Mouse (Mus musculus): ENCODE data around the gene 2610001J05Rik. TPM values are rescaled to one million over a fixed set of nuclear protein-coding genes. Genes with fewer than 3 reads are reported as not detected.
A peak's percentile ranks its signal among the peaks of the same experiment; 100 is the strongest.
"Not testable (repeated sequence)": the region's sequence is repeated elsewhere in the genome, so short reads cannot be mapped to it uniquely, and the experiment has no call there.

Gene 2610001J05Rik
- polyA plus RNA-seq, 1 experiment from 2014 or later: 71.8 TPM

GRCm38 (mm10) chr6:13870289-13870741 is 1.0 kb downstream of the 2610001J05Rik start:
- ATAC-seq (ENCODE audit: low FRiP score): peak; percentile 18; the same call in 1 of the 2 replicates
- DNase-seq (ENCODE audit: low spot score): peak; percentile 56
- 46% methylated on average over 12 of the region's 12 CpGs for WGBS
- Histone ChIP-seq H3K4me3 (ENCODE audit: low read depth, low read length) (peak overlapping the region; percentile 15), H3K36me3 (ENCODE audit: control insufficient read depth, insufficient read depth, low read length) (no peaks in the 10 kb centered on the region), H3K4me2 (replicated peaks; ENCODE audit: low read depth, low read length) (peak overlapping the region; percentile 33), H3K9me3 (ENCODE audit: control insufficient read depth, low read length) (no peaks in the 10 kb centered on the region), H3K4me1 (replicated peaks; ENCODE audit: control insufficient read depth, insufficient read depth, low read length) (no peaks in the 10 kb centered on the region), H3K9ac (ENCODE audit: low read depth, low read length) (peak overlapping the region; percentile 35), H3K27me3 (ENCODE audit: control insufficient read depth, insufficient read depth, low read length) (no peaks in the 10 kb centered on the region), H3K27ac (ENCODE audit: low read depth, low read length) (no peak overlapping the region)

DNA sequence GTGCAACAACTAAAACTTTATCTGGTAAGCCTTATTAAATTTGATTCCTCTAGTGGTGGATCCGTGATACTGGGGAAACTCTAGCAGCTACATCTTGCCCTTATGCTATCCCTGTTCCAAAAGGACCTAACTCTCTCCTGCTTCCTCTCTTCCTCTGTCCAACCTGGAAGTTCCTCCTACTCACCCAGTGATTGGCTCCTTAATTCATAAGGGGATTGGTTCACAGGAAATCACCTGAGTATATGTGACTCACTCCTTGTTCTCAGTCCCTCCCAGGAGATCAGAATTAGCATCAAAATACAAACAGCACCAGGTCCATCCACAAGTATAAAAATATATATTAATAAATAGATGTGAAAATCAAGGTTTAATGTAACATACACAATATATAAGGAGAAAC is 10.7 kb downstream of the 2610001J05Rik start:
- DNase-seq (ENCODE audit: low spot score) (no peak), ATAC-seq (ENCODE audit: low FRiP score) (no peak)
- WGBS: 88% methylated on average over 1 of the region's 1 CpGs
- Histone ChIP-seq H3K9me3 (ENCODE audit: control insufficient read depth, low read length) (no peaks in the 10 kb centered on the region), H3K27me3 (ENCODE audit: control insufficient read depth, insufficient read depth, low read length) (no peaks in the 10 kb centered on the region), H3K4me1 (replicated peaks; ENCODE audit: control insufficient read depth, insufficient read depth, low read length) (no peaks in the 10 kb centered on the region), H3K4me3 (ENCODE audit: low read depth, low read length) (no peak overlapping the region), H3K4me2 (replicated peaks; ENCODE audit: low read depth, low read length) (no peak overlapping the region), H3K9ac (ENCODE audit: low read depth, low read length) (no peak overlapping the region), H3K36me3 (ENCODE audit: control insufficient read depth, insufficient read depth, low read length) (no peaks in the 10 kb centered on the region), H3K27ac (ENCODE audit: low read depth, low read length) (no peak overlapping the region)

GRCm38 (mm10) chr6:13859877-13860585 is 11.3 kb downstream of the 2610001J05Rik start:
- no peaks in the 10 kb centered on the region for H3K27me3 ChIP-seq (ENCODE audit: control insufficient read depth, insufficient read depth, low read length)
- no peak overlapping the region for H3K4me3 ChIP-seq (ENCODE audit: low read depth, low read length)
- no peak overlapping the region for H3K4me2 ChIP-seq (replicated peaks; ENCODE audit: low read depth, low read length)
- 88% methylated on average over 6 of the region's 6 CpGs for WGBS
- no peak overlapping the region for H3K27ac ChIP-seq (ENCODE audit: low read depth, low read length)
- no peaks in the 10 kb centered on the region for H3K9me3 ChIP-seq (ENCODE audit: control insufficient read depth, low read length)
- DNase-seq (ENCODE audit: low spot score): no peak
- no peaks in the 10 kb centered on the region for H3K36me3 ChIP-seq (ENCODE audit: control insufficient read depth, insufficient read depth, low read length)
- H3K9ac ChIP-seq (ENCODE audit: low read depth, low read length): no peak overlapping the region
- H3K4me1 ChIP-seq (replicated peaks; ENCODE audit: control insufficient read depth, insufficient read depth, low read length): no peaks in the 10 kb centered on the region
- no peak for ATAC-seq (ENCODE audit: low FRiP score)

- no peak overlapping the region for H3K9ac ChIP-seq (ENCODE audit: low read depth, low read length)
- ATAC-seq (ENCODE audit: low FRiP score) (peak; percentile 35), DNase-seq (ENCODE audit: low spot score) (no peak)
- no peak overlapping the region for H3K4me2 ChIP-seq (replicated peaks; ENCODE audit: low read depth, low read length)
- no peaks in the 10 kb centered on the region for H3K36me3 ChIP-seq (ENCODE audit: control insufficient read depth, insufficient read depth, low read length)
- no peak overlapping the region for H3K27ac ChIP-seq (ENCODE audit: low read depth, low read length)
- 20% methylated on average over 10 of the region's 11 CpGs for WGBS
- no peak overlapping the region for H3K4me3 ChIP-seq (ENCODE audit: low read depth, low read length)
- H3K27me3 ChIP-seq (ENCODE audit: control insufficient read depth, insufficient read depth, low read length): no peaks in the 10 kb centered on the region
- H3K4me1 ChIP-seq (replicated peaks; ENCODE audit: control insufficient read depth, insufficient read depth, low read length): no peaks in the 10 kb centered on the region
- no peaks in the 10 kb centered on the region for H3K9me3 ChIP-seq (ENCODE audit: control insufficient read depth, low read length)
Observed at GRCm38 (mm10) chr6:13854230-13854629, 17.1 kb downstream of the 2610001J05Rik start.

GRCm38 (mm10) chr6:13853244-13853643 is 18.1 kb downstream of the 2610001J05Rik start:
- 72% methylated on average over 4 of the region's 4 CpGs for WGBS
- Histone ChIP-seq H3K4me3 (ENCODE audit: low read depth, low read length) (no peak overlapping the region), H3K9me3 (ENCODE audit: control insufficient read depth, low read length) (no peaks in the 10 kb centered on the region), H3K36me3 (ENCODE audit: control insufficient read depth, insufficient read depth, low read length) (no peaks in the 10 kb centered on the region), H3K27ac (ENCODE audit: low read depth, low read length) (no peak overlapping the region), H3K4me2 (replicated peaks; ENCODE audit: low read depth, low read length) (no peak overlapping the region), H3K27me3 (ENCODE audit: control insufficient read depth, insufficient read depth, low read length) (no peaks in the 10 kb centered on the region), H3K4me1 (replicated peaks; ENCODE audit: control insufficient read depth, insufficient read depth, low read length) (no peaks in the 10 kb centered on the region), H3K9ac (ENCODE audit: low read depth, low read length) (no peak overlapping the region)
- ATAC-seq (ENCODE audit: low FRiP score): no peak
- no peak for DNase-seq (ENCODE audit: low spot score)

- not testable (repeated sequence) for H3K4me1 ChIP-seq (replicated peaks; ENCODE audit: control insufficient read depth, insufficient read depth, low read length); H3K27me3 ChIP-seq (ENCODE audit: control insufficient read depth, insufficient read depth, low read length); H3K9ac ChIP-seq (ENCODE audit: low read depth, low read length); H3K4me3 ChIP-seq (ENCODE audit: low read depth, low read length); H3K27ac ChIP-seq (ENCODE audit: low read depth, low read length); H3K4me2 ChIP-seq (replicated peaks; ENCODE audit: low read depth, low read length); H3K9me3 ChIP-seq (ENCODE audit: control insufficient read depth, low read length); H3K36me3 ChIP-seq (ENCODE audit: control insufficient read depth, insufficient read depth, low read length); DNase-seq (ENCODE audit: low spot score); ATAC-seq (ENCODE audit: low FRiP score)
- WGBS: 92% methylated on average over 1 of the region's 1 CpGs
Observed at GRCm38 (mm10) chr6:13846031-13846430, 25.3 kb downstream of the 2610001J05Rik start.

DNA sequence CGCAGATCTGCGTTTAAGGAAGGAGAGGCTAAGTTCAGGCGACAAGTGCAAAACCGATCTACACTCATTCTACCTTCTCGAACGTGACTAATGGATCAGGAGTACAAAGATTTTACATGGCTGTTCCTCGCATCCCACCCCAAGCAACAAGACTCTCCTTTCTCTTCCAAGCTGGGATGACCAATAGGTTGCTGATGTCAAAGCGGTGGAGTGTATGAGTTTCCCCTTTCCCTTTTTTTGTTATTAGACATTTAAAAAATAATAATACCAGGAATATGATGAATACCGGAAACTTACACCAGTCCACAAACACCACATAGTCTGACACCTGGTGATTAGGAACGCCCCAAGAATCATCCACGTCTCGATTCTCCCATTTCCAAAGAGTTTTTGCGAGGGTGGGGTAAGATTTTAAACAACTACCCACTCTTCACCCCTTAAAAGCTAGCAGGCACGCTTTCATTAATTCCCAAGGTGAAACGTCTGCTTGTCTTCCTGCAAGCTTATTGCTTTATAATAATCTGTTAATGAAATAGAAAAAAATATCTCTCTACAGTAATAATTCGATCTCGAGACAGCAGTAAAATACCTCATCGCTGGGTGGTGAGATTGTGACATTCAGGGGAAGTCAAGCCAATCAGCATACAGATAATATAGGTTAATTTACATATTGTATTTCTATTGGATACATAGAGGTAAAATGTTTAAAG is 31.8 kb downstream of the 2610001J05Rik start, which contains the start of gene Gpr85:
Gene Gpr85, minus strand, starts transcription at position 598 of the 710 bp plus-strand sequence.
- ATAC-seq (ENCODE audit: low FRiP score) (peak; percentile 8; the same call in 1 of the 2 replicates), DNase-seq (ENCODE audit: low spot score) (peak; percentile 58)
- Histone ChIP-seq H3K9ac (ENCODE audit: low read depth, low read length) (peak within 1 kb of the TSS; percentile 90), H3K27me3 (ENCODE audit: control insufficient read depth, insufficient read depth, low read length) (no peaks in the 10 kb centered on the region), H3K4me2 (replicated peaks; ENCODE audit: low read depth, low read length) (peak within 1 kb of the TSS; percentile 76), H3K27ac (ENCODE audit: low read depth, low read length) (peak within 1 kb of the TSS; percentile 94), H3K4me3 (ENCODE audit: low read depth, low read length) (peak within 1 kb of the TSS; percentile 60), H3K36me3 (ENCODE audit: control insufficient read depth, insufficient read depth, low read length) (no peaks in the 10 kb centered on the region), H3K4me1 (replicated peaks; ENCODE audit: control insufficient read depth, insufficient read depth, low read length) (no peaks in the 10 kb centered on the region), H3K9me3 (ENCODE audit: control insufficient read depth, low read length) (no peaks in the 10 kb centered on the region)
- 48% methylated on average over 18 of the region's 18 CpGs for WGBS

DNA sequence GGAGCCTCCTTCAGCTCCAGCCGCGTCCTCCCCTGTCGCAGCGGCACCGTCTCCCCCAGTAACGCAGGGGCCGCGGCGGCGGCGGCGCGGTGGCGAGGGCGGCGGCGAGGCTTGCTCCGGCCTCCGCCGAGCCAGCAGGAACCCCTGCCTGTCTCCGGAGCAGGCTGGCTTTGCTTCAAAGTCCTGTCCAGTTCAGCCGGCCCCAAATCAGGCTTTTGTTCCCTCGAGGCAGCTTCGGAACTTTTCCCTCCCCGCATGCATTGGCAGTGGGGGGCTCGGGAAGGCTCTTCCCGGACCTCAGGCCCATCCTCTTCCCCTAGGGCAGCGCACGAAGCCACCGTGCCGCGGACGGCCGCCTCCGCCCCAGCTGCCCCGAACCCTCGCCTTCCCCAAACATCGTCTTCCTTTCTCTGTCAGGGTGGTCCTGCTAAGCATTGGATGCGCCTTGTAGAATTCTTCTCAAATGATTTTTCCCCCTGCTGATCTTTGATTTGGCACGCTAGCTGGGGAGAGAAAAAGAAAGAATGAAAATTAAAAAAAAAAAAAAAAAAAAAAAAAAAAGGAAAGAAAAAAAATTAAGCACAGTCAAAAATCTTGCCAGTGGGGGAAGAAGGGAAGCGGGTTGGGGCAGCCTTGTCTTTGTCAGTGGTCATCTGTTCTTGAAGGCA is 32.5 kb downstream of the 2610001J05Rik start:
- Histone ChIP-seq H3K36me3 (ENCODE audit: control insufficient read depth, insufficient read depth, low read length) (no peaks in the 10 kb centered on the region), H3K27me3 (ENCODE audit: control insufficient read depth, insufficient read depth, low read length) (no peaks in the 10 kb centered on the region), H3K4me3 (ENCODE audit: low read depth, low read length) (peak overlapping the region; percentile 60), H3K27ac (ENCODE audit: low read depth, low read length) (peak overlapping the region; percentile 94), H3K9me3 (ENCODE audit: control insufficient read depth, low read length) (no peaks in the 10 kb centered on the region), H3K4me2 (replicated peaks; ENCODE audit: low read depth, low read length) (peak overlapping the region; percentile 76), H3K9ac (ENCODE audit: low read depth, low read length) (peak overlapping the region; percentile 90), H3K4me1 (replicated peaks; ENCODE audit: control insufficient read depth, insufficient read depth, low read length) (no peaks in the 10 kb centered on the region)
- DNase-seq (ENCODE audit: low spot score) (peak; percentile 90), ATAC-seq (ENCODE audit: low FRiP score) (peak; percentile 94)
- WGBS: 0% methylated on average over 41 of the region's 41 CpGs
